Mouse (Mus musculus): ENCODE results near the gene Kras.

The Kras gene

DNA sequence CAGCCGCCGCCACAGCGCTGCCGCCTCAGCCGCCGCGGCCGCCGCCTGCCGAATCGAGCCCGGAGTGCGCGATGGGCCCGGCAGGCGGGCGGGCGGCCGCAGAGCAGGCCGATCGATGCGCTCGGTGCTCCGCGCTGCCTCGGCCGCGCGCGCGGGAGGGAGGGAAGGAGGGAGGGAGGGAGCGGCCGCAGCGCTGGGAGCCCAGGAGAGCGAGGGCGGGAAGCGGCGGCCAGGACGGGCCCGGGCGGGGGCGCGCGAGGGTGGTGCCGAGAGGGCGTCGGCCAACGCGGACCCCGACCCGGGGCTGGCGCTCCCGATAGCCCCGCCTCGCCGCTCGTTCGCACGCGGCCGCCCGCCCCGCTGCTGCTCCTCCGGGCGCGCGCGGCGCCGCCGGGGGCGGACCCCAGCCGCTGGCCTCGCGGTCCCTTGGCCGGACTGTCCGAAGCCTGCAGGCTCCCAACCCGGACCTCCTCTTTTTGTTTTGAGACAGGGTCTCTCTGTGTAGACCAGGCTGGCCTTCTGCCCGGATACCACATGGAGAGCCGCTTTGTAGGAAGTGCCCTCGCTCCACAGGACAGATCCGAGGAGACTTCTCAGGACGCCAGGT, at the start of gene Kras:
TSS of gene Kras (minus strand) at position 55 of the 607 bp plus-strand sequence.
- DNase-seq (ENCODE audit: low read depth) = peak; percentile 76

- no peak for DNase-seq (ENCODE audit: low read depth)
Measured at GRCm38 (mm10) chr6:145297626-145298025, 47.6 kb upstream of the Kras start.

- no peak for DNase-seq (ENCODE audit: low read depth)
Measured at GRCm38 (mm10) chr6:145296979-145297378, 46.9 kb upstream of the Kras start.

GRCm38 (mm10) chr6:145295171-145295570, 45.1 kb upstream of the Kras start:
- no peak for DNase-seq (ENCODE audit: low read depth)

- no peak for DNase-seq (ENCODE audit: low read depth)
Measured at GRCm38 (mm10) chr6:145293156-145293555, 43.1 kb upstream of the Kras start.

- no peak for DNase-seq (ENCODE audit: low read depth)
Measured at GRCm38 (mm10) chr6:145291383-145292289, 41.6 kb upstream of the Kras start.

DNA sequence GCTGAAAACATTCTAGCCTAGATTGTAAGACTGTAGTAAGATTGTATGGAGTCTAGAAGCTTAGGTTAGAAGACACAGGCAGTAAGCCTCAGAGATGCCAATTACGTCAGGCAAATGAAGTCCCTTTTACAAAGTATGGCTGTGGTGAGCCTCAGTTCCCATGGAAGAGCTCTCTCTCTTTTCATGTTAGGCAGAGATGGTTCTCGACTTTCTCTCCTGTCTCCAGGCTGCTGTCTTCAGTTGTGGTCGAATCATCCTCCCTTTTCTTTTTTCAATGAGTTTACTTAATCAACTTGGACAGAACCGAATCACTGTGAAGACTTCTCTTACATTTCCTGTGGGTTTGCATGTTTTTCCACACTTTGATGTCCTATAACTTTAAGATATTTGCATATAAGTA, 35.6 kb upstream of the Kras start:
- DNase-seq (ENCODE audit: low read depth) = no peak

DNA sequence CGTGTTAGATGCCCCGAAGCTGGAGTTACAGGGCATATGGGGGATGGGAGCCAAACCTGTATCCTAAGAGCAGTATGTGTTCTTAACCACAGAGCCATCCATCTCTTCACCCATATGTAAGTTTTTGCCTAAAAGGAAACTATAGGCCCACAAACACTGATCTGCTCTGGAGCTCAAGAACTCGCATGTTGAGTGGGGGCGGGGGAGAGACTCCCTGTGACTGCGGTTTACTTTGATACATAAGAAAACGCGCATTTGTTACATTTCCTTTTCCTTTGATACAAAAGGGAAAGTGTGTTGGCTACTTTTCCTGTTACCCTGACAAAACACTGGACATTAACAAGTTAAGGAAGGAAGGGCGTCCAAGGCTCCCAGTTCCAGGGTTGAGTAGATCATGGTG, 34.2 kb upstream of the Kras start:
- DNase-seq (ENCODE audit: low read depth) = no peak

GRCm38 (mm10) chr6:145277138-145277763, 27.2 kb upstream of the Kras start:
- DNase-seq (ENCODE audit: low read depth) = no peak

DNA sequence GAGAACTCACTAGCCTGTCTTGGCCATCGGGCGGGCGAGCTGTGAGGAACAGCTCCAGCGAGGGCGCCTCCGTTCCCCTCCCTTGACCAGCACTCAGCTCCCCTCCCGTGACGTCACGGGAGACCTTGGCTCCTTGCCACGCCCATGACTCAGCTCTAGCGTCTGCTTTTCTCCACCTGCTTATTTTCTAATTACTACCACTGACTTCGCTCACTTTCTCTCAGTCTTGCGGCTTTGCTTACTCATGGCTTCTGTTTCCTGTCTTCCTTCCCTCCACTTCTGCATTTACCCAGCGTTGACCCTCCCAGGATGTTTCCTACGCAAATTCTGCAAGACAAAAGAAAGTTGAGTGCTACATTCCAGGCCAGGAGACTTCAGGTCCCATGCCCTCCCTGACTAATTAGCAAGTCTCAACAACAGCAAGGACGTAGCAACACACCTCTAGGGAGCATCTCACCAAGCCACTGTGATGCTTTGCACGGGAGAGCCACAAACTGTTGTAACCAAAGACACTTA, 26.3 kb upstream of the Kras start:
- DNase-seq (ENCODE audit: low read depth) = peak; percentile 92

GRCm38 (mm10) chr6:145275586-145276219, 25.7 kb upstream of the Kras start:
- DNase-seq (ENCODE audit: low read depth) = no peak

DNA sequence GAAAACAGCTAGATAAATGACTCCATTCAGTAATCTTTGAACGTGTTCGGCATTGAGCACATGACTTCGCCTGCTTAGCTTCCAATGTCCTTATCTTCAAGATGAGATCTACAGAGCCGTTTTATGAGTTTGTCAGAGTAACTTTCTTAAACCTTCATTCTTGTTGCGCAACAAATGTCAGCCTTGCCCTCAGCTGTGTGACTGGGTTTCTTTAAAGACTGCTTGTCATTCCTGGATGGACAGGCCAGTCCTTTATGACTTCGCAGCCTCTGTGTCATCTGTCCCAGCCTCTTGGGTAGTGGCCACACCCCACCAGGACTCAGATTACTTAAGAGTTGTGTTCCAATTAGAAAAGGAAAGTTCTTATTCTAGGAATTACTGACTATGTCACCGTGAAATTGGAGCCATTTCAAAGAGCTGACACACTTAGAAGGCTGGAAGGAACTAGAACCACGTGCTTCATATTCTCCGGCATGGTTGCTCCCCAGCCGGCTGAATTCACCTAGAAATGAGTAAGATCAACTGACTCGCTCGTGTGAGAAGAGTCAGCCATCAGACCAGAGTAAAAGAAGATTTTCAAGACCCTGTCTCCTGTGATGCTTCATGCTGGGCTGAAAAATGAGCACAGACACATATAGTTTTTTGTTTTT, 24.1 kb upstream of the Kras start:
- DNase-seq (ENCODE audit: low read depth) = peak; percentile 25

DNA sequence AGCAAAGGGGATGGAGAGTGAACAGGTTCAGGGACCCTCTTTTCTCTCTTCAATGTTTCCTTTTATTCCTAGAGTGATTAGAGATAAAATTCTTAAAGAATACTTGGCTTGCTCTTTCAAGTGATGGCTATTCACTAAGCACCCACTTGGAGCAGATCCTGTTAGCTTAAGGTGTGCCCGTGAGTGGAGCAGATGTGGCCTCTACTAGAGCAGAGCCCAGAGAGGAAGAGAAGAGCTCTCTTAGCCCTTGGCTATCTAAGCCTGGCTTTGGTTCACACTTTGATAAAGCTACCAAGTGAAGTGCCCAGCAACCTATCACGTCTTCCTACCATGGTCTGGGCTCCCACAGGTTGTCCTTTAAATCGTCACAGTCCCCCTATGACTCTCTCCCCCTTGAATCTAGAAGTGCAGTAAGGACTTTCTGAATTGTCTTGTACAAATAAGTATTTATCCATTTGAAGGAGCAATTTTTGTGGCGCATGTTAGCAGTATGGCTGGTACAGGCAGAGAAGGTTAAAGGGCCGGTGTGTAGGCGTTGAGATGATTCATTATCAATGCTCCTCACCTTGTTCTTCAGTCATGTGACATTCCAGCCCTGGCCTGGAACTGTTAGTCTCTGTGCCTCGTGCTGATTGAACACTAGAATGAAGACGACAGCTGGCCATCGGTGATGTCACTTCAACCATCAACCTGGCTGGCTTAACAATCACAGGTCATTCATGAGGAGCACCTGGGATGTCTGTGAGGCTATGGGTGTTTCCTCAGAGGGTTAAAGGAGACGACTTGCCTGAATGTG, 22.3 kb upstream of the Kras start:
- DNase-seq (ENCODE audit: low read depth) = no peak

DNA sequence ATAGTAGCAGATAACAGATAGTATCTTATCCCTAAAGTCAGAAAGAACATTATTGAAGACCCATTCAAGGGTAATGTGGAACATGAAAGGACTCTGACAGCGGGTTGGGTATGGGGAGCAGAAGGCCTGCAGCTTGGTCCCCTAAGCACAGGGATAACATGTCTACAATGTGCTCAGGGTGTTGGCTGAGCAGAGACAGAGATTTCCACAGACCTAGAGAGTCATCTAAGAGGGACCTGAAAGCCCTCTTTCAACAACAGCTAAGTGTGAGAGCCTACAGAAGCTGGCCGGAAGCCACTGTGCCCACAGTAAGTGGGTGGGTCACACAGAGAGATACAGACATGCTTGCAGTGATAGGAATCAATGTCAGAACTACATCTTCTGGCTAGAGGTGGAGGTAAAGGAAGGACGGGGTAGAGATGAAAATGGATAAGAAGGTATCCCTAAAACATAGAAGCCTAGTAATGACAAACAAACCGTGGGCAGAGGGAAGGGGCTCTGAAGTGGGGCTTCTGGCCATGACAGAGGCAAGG, 19.3 kb upstream of the Kras start:
- DNase-seq (ENCODE audit: low read depth) = no peak

- no peak for DNase-seq (ENCODE audit: low read depth)
Measured at GRCm38 (mm10) chr6:145267692-145268091, 17.7 kb upstream of the Kras start.

GRCm38 (mm10) chr6:145262314-145262713, 12.3 kb upstream of the Kras start:
- DNase-seq (ENCODE audit: low read depth) = no peak

DNA sequence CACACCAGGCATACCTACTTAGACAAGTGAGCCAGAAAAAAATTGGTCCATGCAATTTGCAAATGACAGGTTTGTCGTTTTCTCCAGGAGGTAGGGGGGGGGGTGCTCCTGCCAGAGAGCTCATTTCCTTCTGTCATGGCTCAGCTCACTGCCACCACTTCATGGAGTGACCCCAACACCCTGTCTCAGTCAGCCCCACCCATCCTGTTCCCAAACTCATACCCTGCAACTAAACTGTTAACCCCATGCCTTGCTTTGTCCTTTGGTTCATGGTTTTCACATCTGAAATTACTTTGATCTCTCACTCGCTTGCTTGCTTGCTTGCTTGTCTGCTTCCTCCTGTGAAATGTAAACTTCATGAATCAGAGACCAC, 6.6 kb upstream of the Kras start:
- DNase-seq (ENCODE audit: low read depth) = no peak

- no peak for DNase-seq (ENCODE audit: low read depth)
Measured at GRCm38 (mm10) chr6:145255952-145256700, 6.1 kb upstream of the Kras start.

DNA sequence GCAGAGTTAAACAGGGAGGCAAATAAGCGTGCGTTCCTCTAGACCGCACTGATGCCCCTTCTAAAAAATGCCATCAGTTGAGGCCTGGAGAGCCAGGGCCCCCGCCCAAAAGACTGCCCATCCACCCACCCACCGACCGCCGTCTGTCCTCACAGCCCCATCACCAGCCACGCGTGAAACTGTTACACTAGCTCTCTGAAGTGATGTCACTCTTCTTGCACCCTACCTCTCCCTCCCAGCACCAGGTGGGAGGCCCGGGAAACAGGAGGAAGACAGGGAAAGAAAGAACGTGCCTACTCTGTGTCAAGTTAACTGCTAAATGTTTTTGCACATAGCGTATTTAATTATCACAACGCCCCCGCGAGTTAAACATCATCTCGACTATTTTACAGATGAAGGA, 781 bp upstream of the Kras start:
- no peak for DNase-seq (ENCODE audit: low read depth)
